Mouse (Mus musculus): ENCODE measurements around the gene Cyb5b. TPM values are rescaled to one million over a fixed set of nuclear protein-coding genes. Genes with fewer than 3 reads are reported as not detected.

Cyb5b gene
- polyA plus RNA-seq, 1 experiment from 2014 or later, result 134 TPM

DNA sequence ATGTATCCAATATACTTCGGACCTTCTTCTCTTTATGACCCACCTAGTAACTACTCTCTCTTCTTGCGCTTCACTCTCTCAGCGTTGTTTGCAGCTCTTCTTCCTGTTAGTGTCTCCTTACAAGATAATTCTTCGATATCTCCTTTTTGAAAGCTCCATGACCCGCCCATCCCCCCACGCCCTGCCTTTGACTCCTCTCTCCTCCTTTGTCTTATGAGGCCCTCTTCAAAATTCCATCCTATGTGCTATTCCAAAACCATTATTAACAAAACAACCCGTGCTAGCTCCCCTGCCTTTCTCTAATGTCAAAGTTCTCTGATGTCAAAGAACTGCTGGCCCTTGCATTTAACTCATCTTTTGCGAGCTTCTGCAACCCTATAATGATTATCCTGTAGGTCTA lies 67.7 kb downstream of the Cyb5b start:
- Histone ChIP-seq H3K27ac (ENCODE audit: low read depth) (no peak overlapping the region), H3K4me1 (replicated peaks; ENCODE audit: control insufficient read depth, insufficient read depth, low read length) (no peaks in the 10 kb centered on the region; the same call in 1 of the 2 replicates), H3K9me3 (ENCODE audit: control insufficient read depth, low read length) (no peaks in the 10 kb centered on the region), H3K4me2 (ENCODE audit: low read length) (no peak overlapping the region), H3K36me3 (ENCODE audit: control insufficient read depth, insufficient read depth, low read length) (no peaks in the 10 kb centered on the region), H3K4me3 (ENCODE audit: low read depth, low read length) (no peak overlapping the region), H3K27me3 (replicated peaks; ENCODE audit: control insufficient read depth, insufficient read depth, low read length) (no peaks in the 10 kb centered on the region), H3K9ac (ENCODE audit: low read length) (no peak overlapping the region)
- DNase-seq (ENCODE audit: low spot score) (no peak), ATAC-seq (replicated peaks; ENCODE audit: low FRiP score, low TSS enrichment, low read depth) (no peak)
- WGBS, result 87% methylated on average over 8 of the region's 8 CpGs

DNA sequence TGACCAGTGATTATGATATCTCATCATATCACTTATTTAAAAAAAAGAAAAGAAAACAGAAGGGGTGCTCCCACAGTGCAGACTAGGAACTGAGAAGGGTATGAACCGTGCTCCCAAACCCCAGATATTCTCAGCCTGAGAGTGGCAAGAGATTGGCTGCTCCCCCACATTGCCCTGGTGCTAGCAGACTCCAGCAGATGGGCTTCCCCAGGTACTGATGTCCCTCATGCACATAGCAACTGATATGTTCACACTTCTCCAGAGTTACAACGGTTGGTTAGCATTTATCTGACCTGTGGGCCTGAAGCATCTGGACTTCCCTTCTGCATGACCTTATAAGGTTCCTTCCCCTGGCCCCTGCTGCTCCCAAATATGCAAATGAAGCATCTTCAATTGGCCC lies 68.6 kb downstream of the Cyb5b start:
- no peak for DNase-seq (ENCODE audit: low spot score)
- H3K27ac ChIP-seq (ENCODE audit: low read depth), result no peak overlapping the region
- no peak for ATAC-seq (replicated peaks; ENCODE audit: low FRiP score, low TSS enrichment, low read depth)
- H3K4me3 ChIP-seq (ENCODE audit: low read depth, low read length), result no peak overlapping the region
- no peak overlapping the region for H3K9ac ChIP-seq (ENCODE audit: low read length)
- WGBS, result 80% methylated on average over 2 of the region's 2 CpGs
- no peaks in the 10 kb centered on the region for H3K36me3 ChIP-seq (ENCODE audit: control insufficient read depth, insufficient read depth, low read length)
- no peak overlapping the region for H3K4me2 ChIP-seq (ENCODE audit: low read length)
- H3K9me3 ChIP-seq (ENCODE audit: control insufficient read depth, low read length), result no peaks in the 10 kb centered on the region
- H3K4me1 ChIP-seq (replicated peaks; ENCODE audit: control insufficient read depth, insufficient read depth, low read length), result no peaks in the 10 kb centered on the region; the same call in 1 of the 2 replicates
- H3K27me3 ChIP-seq (replicated peaks; ENCODE audit: control insufficient read depth, insufficient read depth, low read length), result no peaks in the 10 kb centered on the region

DNA sequence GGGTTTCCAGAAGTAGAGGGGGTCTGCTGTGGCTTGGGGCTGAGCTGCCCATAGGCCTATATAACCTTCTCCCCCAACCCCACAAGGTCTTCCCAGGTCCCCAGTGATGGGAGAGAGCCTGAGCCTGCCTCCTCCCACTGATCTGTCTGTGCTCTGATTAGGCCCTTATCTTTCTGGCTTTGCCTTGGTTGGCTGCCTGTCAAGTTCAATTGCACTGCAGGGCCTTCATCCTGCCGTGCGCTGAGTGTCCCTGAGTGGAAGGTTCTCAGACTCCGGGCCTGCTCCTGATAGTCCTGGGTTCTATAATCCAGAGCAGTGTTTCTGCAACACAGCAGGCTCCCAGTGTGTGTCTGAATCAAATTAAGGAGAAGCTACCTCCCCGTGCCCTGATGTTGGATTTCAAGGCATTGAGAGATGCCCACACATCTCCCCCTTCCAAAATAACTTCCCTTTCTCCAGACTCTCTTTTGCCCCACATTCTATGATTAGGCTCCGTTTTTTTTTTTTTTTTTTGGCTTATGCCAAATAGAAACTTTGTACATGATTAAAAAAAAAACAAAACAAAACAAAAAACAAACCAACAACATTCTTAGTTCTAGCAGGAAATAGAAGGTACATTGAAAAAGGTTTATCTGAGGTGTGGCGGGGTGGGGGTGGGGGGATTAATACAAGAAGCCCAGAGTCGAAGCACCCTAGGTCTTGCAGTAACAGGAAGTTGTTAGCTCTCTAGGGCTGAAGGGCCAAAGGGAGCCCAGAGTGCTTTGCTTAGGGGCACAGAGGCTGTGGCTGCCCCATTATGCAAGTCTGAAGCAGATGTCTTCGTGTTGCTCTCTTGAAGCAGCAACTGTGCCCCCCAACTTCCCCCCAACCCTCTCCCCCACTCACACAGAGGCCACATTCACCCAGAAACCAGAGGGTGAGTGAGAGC lies 71.7 kb downstream of the Cyb5b start:
- ATAC-seq (replicated peaks; ENCODE audit: low FRiP score, low TSS enrichment, low read depth), result no peak
- no peak overlapping the region for H3K27ac ChIP-seq (ENCODE audit: low read depth)
- H3K9me3 ChIP-seq (ENCODE audit: control insufficient read depth, low read length), result no peaks in the 10 kb centered on the region
- H3K9ac ChIP-seq (ENCODE audit: low read length), result no peak overlapping the region
- no peak overlapping the region for H3K4me2 ChIP-seq (ENCODE audit: low read length)
- 52% methylated on average over 8 of the region's 8 CpGs for WGBS
- DNase-seq (ENCODE audit: low spot score), result no peak
- H3K36me3 ChIP-seq (ENCODE audit: control insufficient read depth, insufficient read depth, low read length), result no peaks in the 10 kb centered on the region
- no peaks in the 10 kb centered on the region for H3K27me3 ChIP-seq (replicated peaks; ENCODE audit: control insufficient read depth, insufficient read depth, low read length)
- H3K4me3 ChIP-seq (ENCODE audit: low read depth, low read length), result no peak overlapping the region
- peaks cover 5% of the 10 kb centered on the region; the same call in 1 of the 2 replicates for H3K4me1 ChIP-seq (replicated peaks; ENCODE audit: control insufficient read depth, insufficient read depth, low read length)

DNA sequence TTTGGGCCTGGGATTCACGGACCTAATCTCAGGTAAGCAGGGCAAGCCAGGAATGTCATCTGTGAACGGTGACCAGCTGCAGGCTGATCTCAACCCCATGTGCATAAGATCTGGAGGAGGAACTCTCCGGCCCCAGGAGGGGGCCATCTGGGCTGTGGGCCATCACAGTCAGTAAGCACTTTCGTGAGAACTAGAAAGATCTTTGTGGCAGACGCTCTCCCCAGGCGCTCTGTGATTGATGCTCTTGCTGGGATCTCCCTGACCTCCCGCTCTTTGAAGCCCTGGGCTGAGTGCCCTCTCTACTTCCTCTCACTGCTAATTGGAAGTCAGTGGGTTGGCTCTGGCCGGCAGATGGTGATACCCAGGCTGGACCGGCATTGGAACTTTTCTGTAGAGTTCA lies 75.7 kb downstream of the Cyb5b start:
- Histone ChIP-seq H3K4me3 (ENCODE audit: low read depth, low read length) (no peak overlapping the region), H3K27ac (ENCODE audit: low read depth) (no peak overlapping the region), H3K27me3 (replicated peaks; ENCODE audit: control insufficient read depth, insufficient read depth, low read length) (no peaks in the 10 kb centered on the region), H3K36me3 (ENCODE audit: control insufficient read depth, insufficient read depth, low read length) (no peaks in the 10 kb centered on the region), H3K4me2 (ENCODE audit: low read length) (no peak overlapping the region), H3K9ac (ENCODE audit: low read length) (no peak overlapping the region), H3K4me1 (replicated peaks; ENCODE audit: control insufficient read depth, insufficient read depth, low read length) (peaks cover 5% of the 10 kb centered on the region; the same call in 1 of the 2 replicates), H3K9me3 (ENCODE audit: control insufficient read depth, low read length) (no peaks in the 10 kb centered on the region)
- ATAC-seq (replicated peaks; ENCODE audit: low FRiP score, low TSS enrichment, low read depth) (no peak), DNase-seq (ENCODE audit: low spot score) (no peak)
- 30% methylated on average over 9 of the region's 9 CpGs for WGBS

DNA sequence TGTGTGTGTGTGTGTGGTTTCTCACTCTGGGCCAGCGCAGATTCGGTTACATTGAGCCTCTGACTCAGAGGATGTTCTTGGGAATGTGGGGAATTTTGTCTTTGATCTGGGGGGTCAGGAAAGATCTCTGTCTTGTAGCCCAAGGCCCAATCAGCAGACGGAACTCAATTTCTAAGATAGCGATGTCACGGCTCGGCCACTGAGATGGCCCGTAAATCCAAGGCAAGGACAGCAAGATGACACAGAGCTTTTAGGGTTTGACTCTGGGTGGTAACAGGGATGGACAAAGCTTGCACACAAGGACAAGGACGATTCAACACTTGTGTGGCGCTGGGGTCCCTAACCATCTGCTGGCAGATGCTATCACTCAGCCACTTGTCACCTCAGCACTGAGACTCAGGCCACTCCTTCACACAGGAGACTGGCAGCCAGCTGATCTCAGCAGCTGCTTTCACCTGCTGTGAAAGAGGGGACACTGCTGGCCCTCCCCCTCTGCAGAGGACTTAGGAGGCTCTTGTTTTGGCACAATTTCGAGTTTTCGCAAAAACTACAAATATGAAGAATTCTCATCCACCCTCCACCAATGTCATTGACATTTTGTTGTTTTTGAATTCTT lies 76.7 kb downstream of the Cyb5b start:
- Histone ChIP-seq H3K9me3 (ENCODE audit: control insufficient read depth, low read length) (no peaks in the 10 kb centered on the region), H3K4me1 (replicated peaks; ENCODE audit: control insufficient read depth, insufficient read depth, low read length) (peaks cover 5% of the 10 kb centered on the region; the same call in 1 of the 2 replicates), H3K4me2 (ENCODE audit: low read length) (no peak overlapping the region), H3K9ac (ENCODE audit: low read length) (no peak overlapping the region), H3K4me3 (ENCODE audit: low read depth, low read length) (no peak overlapping the region), H3K36me3 (ENCODE audit: control insufficient read depth, insufficient read depth, low read length) (no peaks in the 10 kb centered on the region), H3K27me3 (replicated peaks; ENCODE audit: control insufficient read depth, insufficient read depth, low read length) (no peaks in the 10 kb centered on the region), H3K27ac (ENCODE audit: low read depth) (no peak overlapping the region)
- 39% methylated on average over 11 of the region's 11 CpGs for WGBS
- ATAC-seq (replicated peaks; ENCODE audit: low FRiP score, low TSS enrichment, low read depth) (0 out of 2 replicates have a peak, but pooled peaks have one; percentile 15), DNase-seq (ENCODE audit: low spot score) (no peak)

DNA sequence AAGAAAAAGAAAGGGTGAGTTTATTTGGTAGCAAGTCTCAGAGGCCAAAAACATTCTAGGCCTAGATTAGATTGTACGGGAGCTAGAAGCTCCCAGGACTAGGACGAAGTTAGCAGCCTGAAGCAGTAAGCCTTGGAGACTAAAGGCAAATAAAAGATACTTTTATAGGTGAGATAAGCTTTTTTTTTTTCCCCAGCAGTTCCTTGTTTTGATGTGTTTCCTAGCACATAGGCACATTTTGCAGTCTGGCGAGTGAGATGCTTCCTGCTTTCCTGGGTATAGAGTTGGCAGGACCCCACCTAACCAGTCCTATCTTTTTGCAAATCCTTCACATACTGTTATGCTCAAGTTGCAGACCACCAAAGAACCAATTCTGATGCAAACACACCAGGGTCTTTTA lies 82.8 kb downstream of the Cyb5b start:
- peaks cover 5% of the 10 kb centered on the region; the same call in 1 of the 2 replicates for H3K9me3 ChIP-seq (ENCODE audit: control insufficient read depth, low read length)
- no peak overlapping the region for H3K27ac ChIP-seq (ENCODE audit: low read depth)
- H3K36me3 ChIP-seq (ENCODE audit: control insufficient read depth, insufficient read depth, low read length), result no peaks in the 10 kb centered on the region
- H3K4me1 ChIP-seq (replicated peaks; ENCODE audit: control insufficient read depth, insufficient read depth, low read length), result no peaks in the 10 kb centered on the region
- H3K4me3 ChIP-seq (ENCODE audit: low read depth, low read length), result no peak overlapping the region
- DNase-seq (ENCODE audit: low spot score) (no peak), ATAC-seq (replicated peaks; ENCODE audit: low FRiP score, low TSS enrichment, low read depth) (no peak)
- H3K9ac ChIP-seq (ENCODE audit: low read length), result no peak overlapping the region
- 78% methylated on average over 3 of the region's 3 CpGs for WGBS
- no peaks in the 10 kb centered on the region for H3K27me3 ChIP-seq (replicated peaks; ENCODE audit: control insufficient read depth, insufficient read depth, low read length)
- no peak overlapping the region for H3K4me2 ChIP-seq (ENCODE audit: low read length)

GRCm38 (mm10) chr8:107233718-107234117 lies 83.3 kb downstream of the Cyb5b start:
- Histone ChIP-seq H3K4me1 (replicated peaks; ENCODE audit: control insufficient read depth, insufficient read depth, low read length) (no peaks in the 10 kb centered on the region), H3K4me2 (ENCODE audit: low read length) (no peak overlapping the region), H3K27me3 (replicated peaks; ENCODE audit: control insufficient read depth, insufficient read depth, low read length) (no peaks in the 10 kb centered on the region), H3K27ac (ENCODE audit: low read depth) (no peak overlapping the region), H3K4me3 (ENCODE audit: low read depth, low read length) (no peak overlapping the region), H3K9me3 (ENCODE audit: control insufficient read depth, low read length) (peaks cover 5% of the 10 kb centered on the region; the same call in 1 of the 2 replicates), H3K9ac (ENCODE audit: low read length) (no peak overlapping the region), H3K36me3 (ENCODE audit: control insufficient read depth, insufficient read depth, low read length) (no peaks in the 10 kb centered on the region)
- 62% methylated on average over 2 of the region's 2 CpGs for WGBS
- DNase-seq (ENCODE audit: low spot score) (no peak), ATAC-seq (replicated peaks; ENCODE audit: low FRiP score, low TSS enrichment, low read depth) (no peak)
